Mouse (Mus musculus) splenic B cell, adult 2 months (primary cell): ENCODE results near the gene Rbpjl.

Experiments
- DNase-seq: peaks from one replicate; pipeline ENCODE4 v3.0.0-alpha.2; 2011; ENCODE audit warnings: low read depth, low spot score
- H3K27me3 ChIP-seq: 2 replicates; pipeline ENCODE4 v1.6.1; 2012; ENCODE audit warnings: mild to moderate bottlenecking, low read length, moderate library complexity, mixed read lengths; ENCODE audit not compliant: control insufficient read depth, poor library complexity, insufficient read depth, severe bottlenecking
- H3K36me3 ChIP-seq: 2 replicates; pipeline ENCODE4 v1.6.1; 2012; ENCODE audit warnings: mild to moderate bottlenecking, low read length, moderate library complexity, mixed read lengths; ENCODE audit not compliant: control insufficient read depth, poor library complexity, insufficient read depth, severe bottlenecking

Gene Rbpjl

GRCm38 (mm10) chr2:164441155-164441554 is 38.2 kb downstream of the Rbpjl start:
- H3K36me3 ChIP-seq, result no peaks in the 10 kb centered on the region
- no peaks in the 10 kb centered on the region for H3K27me3 ChIP-seq
- peak; percentile 87 for DNase-seq

- H3K36me3 ChIP-seq, result no peaks in the 10 kb centered on the region
- DNase-seq, result no peak
- H3K27me3 ChIP-seq, result no peaks in the 10 kb centered on the region
These were observed 38.8 kb downstream of the Rbpjl start for GRCm38 (mm10) chr2:164441731-164442130.

GRCm38 (mm10) chr2:164442315-164443050 is 39.5 kb downstream of the Rbpjl start:
- peak; percentile 30 for DNase-seq
- H3K27me3 ChIP-seq, result no peaks in the 10 kb centered on the region
- no peaks in the 10 kb centered on the region for H3K36me3 ChIP-seq

GRCm38 (mm10) chr2:164443051-164443437 is 40.1 kb downstream of the Rbpjl start:
- DNase-seq, result peak; percentile 86
- H3K27me3 ChIP-seq, result no peaks in the 10 kb centered on the region

GRCm38 (mm10) chr2:164443460-164444000 is 40.6 kb downstream of the Rbpjl start, which contains the start of gene Sdc4:
Gene Sdc4, minus strand, starts transcription at chr2:164443887.
- Histone ChIP-seq H3K27me3 (no peaks in the 10 kb centered on the region), H3K36me3 (no peaks in the 10 kb centered on the region)
- no peak for DNase-seq

More at GRCm38 (mm10) chr2:164443051-164443437, 40.1 kb downstream of the Rbpjl start:
- no peaks in the 10 kb centered on the region for H3K36me3 ChIP-seq

GRCm38 (mm10) chr2:164444701-164445100 is 41.8 kb downstream of the Rbpjl start:
- Histone ChIP-seq H3K27me3 (no peaks in the 10 kb centered on the region), H3K36me3 (no peaks in the 10 kb centered on the region)
- DNase-seq, result no peak

GRCm38 (mm10) chr2:164445399-164446085 is 42.6 kb downstream of the Rbpjl start:
- H3K36me3 ChIP-seq, result no peaks in the 10 kb centered on the region
- DNase-seq, result no peak
- no peaks in the 10 kb centered on the region for H3K27me3 ChIP-seq

GRCm38 (mm10) chr2:164446086-164446469 is 43.1 kb downstream of the Rbpjl start:
- Histone ChIP-seq H3K36me3 (no peaks in the 10 kb centered on the region), H3K27me3 (no peaks in the 10 kb centered on the region)
- no peak for DNase-seq

- Histone ChIP-seq H3K27me3 (no peaks in the 10 kb centered on the region), H3K36me3 (no peaks in the 10 kb centered on the region)
- no peak for DNase-seq
These were observed 45.2 kb downstream of the Rbpjl start for GRCm38 (mm10) chr2:164448140-164448539.

- no peaks in the 10 kb centered on the region for H3K27me3 ChIP-seq
- no peak for DNase-seq
- no peaks in the 10 kb centered on the region for H3K36me3 ChIP-seq
These were observed 46.0 kb downstream of the Rbpjl start for GRCm38 (mm10) chr2:164448921-164449320.

- Histone ChIP-seq H3K27me3 (no peaks in the 10 kb centered on the region), H3K36me3 (no peaks in the 10 kb centered on the region)
- DNase-seq, result no peak
These were observed 46.6 kb downstream of the Rbpjl start for GRCm38 (mm10) chr2:164449341-164450042.

- no peaks in the 10 kb centered on the region for H3K36me3 ChIP-seq
- DNase-seq, result no peak
- H3K27me3 ChIP-seq, result no peaks in the 10 kb centered on the region
These were observed 49.2 kb downstream of the Rbpjl start for GRCm38 (mm10) chr2:164452000-164452676.

- no peak for DNase-seq
- H3K27me3 ChIP-seq, result no peaks in the 10 kb centered on the region
These were observed 50.3 kb downstream of the Rbpjl start for GRCm38 (mm10) chr2:164453047-164453757.

More at GRCm38 (mm10) chr2:164453047-164453757, 50.3 kb downstream of the Rbpjl start:
- H3K36me3 ChIP-seq, result no peaks in the 10 kb centered on the region
